Comparison of ENCODE assay signal across 8 mouse cellular contexts in the genomic region with DNA sequence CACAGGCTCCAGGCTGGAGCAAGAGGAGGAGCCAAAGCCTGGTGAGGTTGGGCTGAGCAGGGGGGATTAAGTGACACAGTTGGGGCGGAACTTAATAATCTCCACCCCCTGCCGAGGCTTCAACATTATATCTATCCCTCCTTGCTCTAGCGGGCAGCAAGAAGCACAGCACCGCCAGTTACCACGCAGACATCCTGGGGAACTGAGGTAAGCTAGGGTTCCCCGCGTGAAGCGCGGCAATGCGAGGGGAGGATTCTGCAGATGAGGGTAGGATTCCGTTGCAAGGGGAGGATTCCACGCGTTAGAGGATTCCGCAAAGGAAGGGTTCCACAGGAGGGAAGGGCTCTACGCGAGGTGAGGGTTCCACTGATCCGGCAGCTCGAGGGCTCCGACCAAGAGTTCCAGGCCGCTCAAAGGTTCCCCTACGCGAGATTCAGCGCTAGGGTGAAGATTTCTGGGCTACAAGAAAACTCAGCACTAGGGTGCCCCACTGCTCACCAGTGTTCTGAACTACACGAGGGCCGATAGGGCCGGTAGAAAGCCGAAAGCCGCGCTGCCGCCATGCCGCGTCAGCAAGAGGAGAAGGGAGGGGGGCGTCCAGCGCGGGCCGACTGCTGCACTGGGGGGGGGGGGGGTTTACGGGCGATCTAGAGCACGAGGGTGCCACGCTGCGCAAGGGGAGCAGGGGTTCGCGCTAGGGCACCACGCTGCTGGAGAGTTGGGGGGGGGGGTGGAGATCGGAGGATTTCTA. TPM values are rescaled to one million over a fixed set of nuclear protein-coding genes. Genes with fewer than 3 reads are reported as not detected.
DNase-seq lines count a peak whose midpoint lies in the region; ATAC-seq and TF ChIP-seq lines count a peak whose summit lies in the region.

No protein-coding gene starts in this region.

- H3K9ac ChIP-seq in limb, embryonic 14.5 days (ENCODE audit: low read depth, low read length, severe bottlenecking) = peak overlapping the region; percentile 77
- peak overlapping the region; percentile 58 for H3K9ac ChIP-seq in midbrain, embryonic 13.5 days (replicated peaks)

- no peak for ATAC-seq in erythroblast, adult 5-6 weeks (replicated peaks; ENCODE audit: low FRiP score, poor library complexity, severe bottlenecking)
- ATAC-seq in limb, embryonic 14.5 days (ENCODE audit: low FRiP score, low read depth) = peak; percentile 83
- peak; percentile 69 for ATAC-seq in midbrain, embryonic 13.5 days

- H3K4me2 ChIP-seq in limb, embryonic 14.5 days (replicated peaks; ENCODE audit: low read depth, low read length, severe bottlenecking) = peak overlapping the region; percentile 52
- peak overlapping the region; percentile 66 for H3K4me2 ChIP-seq in midbrain, embryonic 13.5 days (replicated peaks)

- WGBS in limb, embryonic 14.5 days = 54% methylated on average over 30 of the region's 45 CpGs
- 44% methylated on average over 44 of the region's 45 CpGs for WGBS in midbrain, embryonic 13.5 days
- 58% methylated on average over 41 of the region's 45 CpGs for WGBS in small intestine, adult 2 months

- DNase-seq in cerebellum, postnatal 10 days = peak; percentile 60 to 65
- peak; percentile 73 for DNase-seq in gastrocnemius, postnatal 14 days
- peak; percentile 67 for DNase-seq in induced T-regulatory cell, adult 2 months (ENCODE audit: low read depth)
- peak; percentile 91 for DNase-seq in limb, embryonic 14.5 days (ENCODE audit: low spot score)

- TF ChIP-seq CTCF in small intestine, adult 2 months (IDR thresholded peaks at IDR 0.05; ENCODE audit: extremely low read depth, insufficient read length, insufficient replicate concordance, low read depth, low read length) = no peak; the same call in 1 of the 2 replicates

- H3K27me3 ChIP-seq in erythroblast, embryonic 14.5 days (ENCODE audit: control insufficient read depth) = peaks cover 11% of the 10 kb centered on the region
- no peaks in the 10 kb centered on the region for H3K27me3 ChIP-seq in limb, embryonic 14.5 days (ENCODE audit: control insufficient read depth, insufficient read depth, low read length)
- H3K27me3 ChIP-seq in midbrain, embryonic 13.5 days = no peaks in the 10 kb centered on the region; the same call in 1 of the 2 replicates
- H3K27me3 ChIP-seq in small intestine, adult 2 months (ENCODE audit: control insufficient read depth, insufficient read depth, low read length) = no peaks in the 10 kb centered on the region

- H3K27ac ChIP-seq in limb, embryonic 14.5 days (replicated peaks; ENCODE audit: low read depth, low read length) = peak overlapping the region; percentile 86
- no peak overlapping the region for H3K27ac ChIP-seq in midbrain, embryonic 13.5 days
- peak overlapping the region; percentile 67 for H3K27ac ChIP-seq in small intestine, adult 2 months (ENCODE audit: insufficient read depth, low read depth, low read length)

- H3K9me3 ChIP-seq in erythroblast, embryonic 14.5 days (ENCODE audit: control insufficient read depth, low read length) = peaks cover 17% of the 10 kb centered on the region
- H3K9me3 ChIP-seq in limb, embryonic 14.5 days (ENCODE audit: control insufficient read depth, low read length) = peaks cover 44% of the 10 kb centered on the region
- H3K9me3 ChIP-seq in midbrain, embryonic 13.5 days = peaks cover 7% of the 10 kb centered on the region

- intact Hi-C loops in gastrocnemius, postnatal 14 days (cut with DNase I; ENCODE audit: low total_unique reads) = no loop called here

- peaks cover 49% of the 10 kb centered on the region for H3K36me3 ChIP-seq in erythroblast, embryonic 14.5 days (ENCODE audit: control insufficient read depth)
- peaks cover 80% of the 10 kb centered on the region for H3K36me3 ChIP-seq in limb, embryonic 14.5 days (ENCODE audit: control insufficient read depth, insufficient read depth, low read length)
- H3K36me3 ChIP-seq in midbrain, embryonic 13.5 days = peaks cover 72% of the 10 kb centered on the region
- H3K36me3 ChIP-seq in small intestine, adult 2 months (ENCODE audit: control insufficient read depth, insufficient read depth, low read length) = 0 out of 2 replicates have a peak, but pooled peaks cover 3% of the 10 kb centered on the region

- TF ChIP-seq POLR2A in limb, embryonic 14.5 days (IDR thresholded peaks at IDR 0.05; ENCODE audit: borderline replicate concordance, extremely low read depth, insufficient read depth, insufficient read length) = peak; percentile 74; the same call in 1 of the 2 replicates
- peak; percentile 86 for TF ChIP-seq POLR2A in small intestine, adult 2 months (IDR thresholded peaks at IDR 0.05; ENCODE audit: low read depth, low read length)

- H3K4me3 ChIP-seq in erythroblast, embryonic 14.5 days (replicated peaks) = peak overlapping the region; percentile 60
- H3K4me3 ChIP-seq in limb, embryonic 14.5 days (replicated peaks; ENCODE audit: low read length) = peak overlapping the region; percentile 58
- peak overlapping the region; percentile 44 for H3K4me3 ChIP-seq in midbrain, embryonic 13.5 days (replicated peaks)
- H3K4me3 ChIP-seq in small intestine, adult 2 months (ENCODE audit: low read depth, low read length) = peak overlapping the region; percentile 95

- peaks cover 53% of the 10 kb centered on the region for H3K4me1 ChIP-seq in erythroblast, embryonic 14.5 days (ENCODE audit: control insufficient read depth)
- peaks cover 42% of the 10 kb centered on the region for H3K4me1 ChIP-seq in limb, embryonic 14.5 days (ENCODE audit: control insufficient read depth, insufficient read depth, low read length)
- peaks cover 8% of the 10 kb centered on the region for H3K4me1 ChIP-seq in midbrain, embryonic 13.5 days (replicated peaks)
- peaks cover 9% of the 10 kb centered on the region; the same call in 1 of the 2 replicates for H3K4me1 ChIP-seq in small intestine, adult 2 months (ENCODE audit: control insufficient read depth, insufficient read depth, insufficient read length, low read length)

RNA-seq across cellular contexts. Expression of a gene that starts 28.1 kb away (rescaled TPM):
- 0.21 and 0.26 TPM in 2 replicates for polyA plus RNA-seq in erythroblast, embryonic 14.5 days (2012)
- 0.96 and 3.3 TPM in 2 replicates for total RNA-seq in erythroblast, adult 5-6 weeks (2015; ENCODE audit: low replicate concordance)
- 4.9 TPM in 2 replicates for total RNA-seq in erythroblast, adult 5-6 weeks (2017; ENCODE audit: low replicate concordance)
- total RNA-seq in gastrocnemius, postnatal 14 days (2021) = 10 to 100 TPM; 64.3 to 72.6 TPM
- 97.3 and 99.6 TPM in 2 replicates for polyA plus RNA-seq in limb, embryonic 14.5 days (2012; rRNA removed)
- 60.6 and 62.4 TPM in 2 replicates for polyA plus RNA-seq in limb, embryonic 14.5 days (2014; fragmentation: Nextera tagmentation; extraction: Ambion mirVana)
- 11.0 and 11.2 TPM in 2 replicates for polyA plus RNA-seq in midbrain, embryonic 13.5 days (2015; fragmentation: Nextera tagmentation; extraction: Ambion mirVana)
- 8.3 and 19.7 TPM in 2 replicates for polyA plus RNA-seq in small intestine, adult 2 months (2012; rRNA removed)

Comparison
In these comparisons a context has a peak if more than half of its experiments do, and no peak if none do; other contexts are left out.
1. H3K4me3 ChIP-seq: peak in every context shown above with its lines; median percentile 95 in small intestine, adult 2 months; 60 in erythroblast, embryonic 14.5 days; 58 in limb, embryonic 14.5 days; 44 in midbrain, embryonic 13.5 days.